Mouse (Mus musculus) stomach, adult 2 months (tissue): Measurements from ENCODE around the gene Zscan18. TPM values are rescaled to one million over a fixed set of nuclear protein-coding genes. Genes with fewer than 3 reads are reported as not detected.

ENCODE experiments used
- polyA plus RNA-seq: library from polyadenylated mRNA; depleted of rRNA; stranded (reverse); fragments of >200 nt; gene quantifications from 2 replicates; pipeline ENCODE4 v1.2.3, GENCODE M21; 2012; rRNA removed

The Zscan18 gene
- polyA plus RNA-seq, result 0.01 and 0.14 TPM in 2 replicates

GRCm38 (mm10) chr7:12802866-12803726 is at the start of gene Zscan18:
TSS of gene Zscan18 (minus strand) at chr7:12803635.

GRCm38 (mm10) chr7:12834162-12835120 is 31.0 kb upstream of the Zscan18 start, which contains the start of gene Zfp110:
TSS of gene Zfp110 (plus strand) at chr7:12834761.

GRCm38 (mm10) chr7:12818521-12819295 is 15.3 kb upstream of the Zscan18 start, which contains the start of gene Zfp329:
TSS of gene Zfp329 (minus strand) at chr7:12818858.

GRCm38 (mm10) chr7:12734904-12735303 is 68.5 kb downstream of the Zscan18 start, which contains the start of gene Vmn2r56:
TSS of gene Vmn2r56 (minus strand) at chr7:12735004.

Other genes starting within 250 kb of the Zscan18 start
- gene Vmn2r53, start 194.8 kb downstream of the Zscan18 start, polyA plus RNA-seq, result not detected in 2 replicates
- gene Vmn2r54, start 163.3 kb downstream of the Zscan18 start, polyA plus RNA-seq, result not detected in 2 replicates
- not detected in 2 replicates for gene Vmn2r55, start 118.6 kb downstream of the Zscan18 start, polyA plus RNA-seq
- not detected in 2 replicates for gene Vmn2r56, start 68.6 kb downstream of the Zscan18 start, polyA plus RNA-seq
- 0.03 and 0.14 TPM in 2 replicates for gene Zfp329, start 15.2 kb upstream of the Zscan18 start, polyA plus RNA-seq
- gene Zfp110, start 31.1 kb upstream of the Zscan18 start, polyA plus RNA-seq, result 3.0 and 4.1 TPM in 2 replicates
- 0.08 and 0.09 TPM in 2 replicates for gene Zfp128, start 77.5 kb upstream of the Zscan18 start, polyA plus RNA-seq
- 3.3 and 4.5 TPM in 2 replicates for gene Zscan22, start 94.2 kb upstream of the Zscan18 start, polyA plus RNA-seq
- 722 and 906 TPM in 2 replicates for gene Rps5, start 118.7 kb upstream of the Zscan18 start, polyA plus RNA-seq
- gene Rnf225, start 123.8 kb upstream of the Zscan18 start, polyA plus RNA-seq, result 4.4 and 15.1 TPM in 2 replicates
- gene Zfp324, start 162.2 kb upstream of the Zscan18 start, polyA plus RNA-seq, result 2.7 and 3.2 TPM in 2 replicates
- 1.7 and 2.2 TPM in 2 replicates for gene Zfp446, start 174.2 kb upstream of the Zscan18 start, polyA plus RNA-seq
- 0.25 and 0.30 TPM in 2 replicates for gene Slc27a5, start 194.6 kb upstream of the Zscan18 start, polyA plus RNA-seq
- 112 and 127 TPM in 2 replicates for gene Trim28, start 195.5 kb upstream of the Zscan18 start, polyA plus RNA-seq
- gene Zbtb45, start 206.4 kb upstream of the Zscan18 start, polyA plus RNA-seq, result 13.1 and 16.8 TPM in 2 replicates
- 26.8 and 30.0 TPM in 2 replicates for gene Chmp2a, start 231.2 kb upstream of the Zscan18 start, polyA plus RNA-seq
- gene Ube2m, start 234.6 kb upstream of the Zscan18 start, polyA plus RNA-seq, result 50.8 and 68.7 TPM in 2 replicates